Mouse (Mus musculus) cerebellum, adult 11 months (tissue): ENCODE results near the gene Dram1.

Experiments used
- DNase-seq: peaks from one replicate; pipeline ENCODE4 v3.0.0; 2022

The Dram1 gene

GRCm38 (mm10) chr10:88346454-88347245 is 32.2 kb downstream of the Dram1 start:
- DNase-seq: no peak

- no peak for DNase-seq
These were observed 32.9 kb downstream of the Dram1 start for GRCm38 (mm10) chr10:88345899-88346401.

- no peak for DNase-seq
These were observed 37.5 kb downstream of the Dram1 start for GRCm38 (mm10) chr10:88341368-88341767.

- DNase-seq: no peak
These were observed 38.2 kb downstream of the Dram1 start for GRCm38 (mm10) chr10:88340660-88341059.

- no peak for DNase-seq
These were observed 48.2 kb downstream of the Dram1 start for GRCm38 (mm10) chr10:88330695-88331094.

- DNase-seq: no peak
These were observed 50.8 kb downstream of the Dram1 start for GRCm38 (mm10) chr10:88328056-88328450.

GRCm38 (mm10) chr10:88327160-88328055 is 51.5 kb downstream of the Dram1 start:
- peak; percentile 63 for DNase-seq

- no peak for DNase-seq
These were observed 57.1 kb downstream of the Dram1 start for GRCm38 (mm10) chr10:88321739-88322138.

- no peak for DNase-seq
These were observed 58.0 kb downstream of the Dram1 start for GRCm38 (mm10) chr10:88320714-88321416.

- no peak for DNase-seq
These were observed 60.7 kb downstream of the Dram1 start for GRCm38 (mm10) chr10:88318179-88318578.

- DNase-seq: no peak
These were observed 61.7 kb downstream of the Dram1 start for GRCm38 (mm10) chr10:88317151-88317550.

- DNase-seq: no peak
These were observed 64.0 kb downstream of the Dram1 start for GRCm38 (mm10) chr10:88314841-88315240.

- DNase-seq: no peak
These were observed 69.0 kb downstream of the Dram1 start for GRCm38 (mm10) chr10:88309851-88310250.

- no peak for DNase-seq
These were observed 72.6 kb downstream of the Dram1 start for GRCm38 (mm10) chr10:88306235-88306634.

- peak; percentile 16 for DNase-seq
These were observed 74.6 kb downstream of the Dram1 start for GRCm38 (mm10) chr10:88304302-88304701.

GRCm38 (mm10) chr10:88303079-88303478 is 75.8 kb downstream of the Dram1 start:
- DNase-seq: no peak

- DNase-seq: no peak
These were observed 76.9 kb downstream of the Dram1 start for GRCm38 (mm10) chr10:88301802-88302470.

GRCm38 (mm10) chr10:88296991-88297390 is 81.9 kb downstream of the Dram1 start:
- no peak for DNase-seq

- DNase-seq: no peak
These were observed 83.8 kb downstream of the Dram1 start for GRCm38 (mm10) chr10:88295091-88295490.

- DNase-seq: no peak
These were observed 90.8 kb downstream of the Dram1 start for GRCm38 (mm10) chr10:88288061-88288460.

- DNase-seq: no peak
These were observed 91.6 kb downstream of the Dram1 start for GRCm38 (mm10) chr10:88287261-88287660.

GRCm38 (mm10) chr10:88284343-88284990 is 94.4 kb downstream of the Dram1 start:
- no peak for DNase-seq
